Mouse (Mus musculus) thymus, postnatal 4 days (tissue): ENCODE measurements around the gene Adh1.

Experiments
- DNase-seq: peaks from one replicate; pipeline ENCODE4 v3.0.0; 2021

The Adh1 gene

DNA sequence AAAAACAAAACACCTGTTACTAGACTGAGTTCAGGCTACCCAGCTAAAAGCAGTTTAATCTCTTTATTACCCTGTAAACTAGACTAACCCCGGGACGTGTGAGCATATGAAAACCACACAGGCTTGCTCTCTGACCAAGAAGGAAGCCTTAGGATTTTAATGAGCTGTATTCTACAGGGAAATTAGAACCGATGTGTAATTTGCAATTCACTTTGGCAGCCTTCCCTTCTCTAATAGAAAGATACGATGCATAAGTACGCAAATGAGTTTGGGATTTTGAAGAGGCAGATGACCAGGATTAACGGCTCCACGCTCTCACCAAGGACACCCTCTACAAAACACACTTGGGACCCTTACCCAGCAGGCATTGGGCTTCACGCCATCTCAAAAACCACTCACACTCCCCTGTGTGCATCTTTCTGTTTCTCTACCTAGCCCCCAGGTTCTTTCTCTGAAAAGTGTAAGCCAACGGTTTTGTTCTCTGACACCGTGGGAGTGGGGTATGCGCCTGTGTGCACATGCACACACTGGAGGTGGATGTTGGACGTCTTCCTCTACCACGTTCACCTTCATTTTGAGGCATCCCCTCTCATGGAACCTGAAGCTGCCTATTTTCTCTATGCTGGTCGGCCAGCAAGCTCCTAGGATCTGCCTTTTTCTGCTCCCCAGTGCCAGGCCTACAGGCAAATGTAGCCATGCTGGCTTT is 18.6 kb upstream of the Adh1 start:
- DNase-seq, result no peak

DNA sequence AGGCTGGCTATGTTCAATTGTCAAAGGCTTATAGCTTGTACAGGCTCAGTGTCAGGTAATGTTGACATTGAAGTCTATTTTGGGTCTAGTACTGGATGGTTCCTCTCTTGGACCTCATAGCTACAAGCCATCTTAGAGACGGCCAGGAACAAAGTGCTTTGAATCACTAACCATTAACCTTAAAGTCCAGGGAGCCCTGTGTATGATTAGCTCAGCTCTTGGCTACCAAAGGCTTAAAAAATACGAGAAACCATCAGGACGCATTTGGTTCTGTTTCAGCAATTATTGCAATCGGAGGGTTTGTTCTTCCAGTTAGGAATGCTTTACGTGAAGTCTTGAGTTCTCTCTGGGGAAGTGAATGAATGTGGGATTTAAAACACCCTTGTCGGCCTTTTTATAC is 17.9 kb upstream of the Adh1 start:
- no peak for DNase-seq

DNA sequence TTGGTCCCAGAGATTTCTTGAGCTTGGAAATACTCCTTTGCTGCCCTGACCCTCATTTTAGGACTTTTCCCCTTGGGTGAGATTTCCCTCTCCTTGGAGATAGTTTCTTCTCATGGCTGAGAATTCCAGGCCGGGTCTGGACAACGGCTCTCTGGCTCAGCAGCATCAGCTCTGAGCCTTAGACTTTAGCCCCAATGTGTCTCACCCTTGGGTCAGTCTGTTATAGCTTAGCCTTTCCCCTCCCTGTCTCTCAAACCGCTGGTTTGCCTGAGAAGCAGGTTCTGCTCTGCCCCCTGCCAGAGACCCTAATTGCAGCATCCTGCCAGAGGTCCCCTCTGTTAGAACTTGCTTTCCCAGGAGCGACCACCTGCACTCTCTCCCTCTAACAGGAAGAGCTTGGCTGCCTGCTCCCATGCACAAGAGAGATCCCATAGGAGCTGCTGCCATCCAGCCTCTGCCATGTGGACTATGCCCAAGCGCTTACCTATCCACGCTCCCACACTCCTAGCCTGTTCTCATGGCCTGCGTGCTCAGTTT is 16.4 kb upstream of the Adh1 start:
- DNase-seq, result no peak

DNA sequence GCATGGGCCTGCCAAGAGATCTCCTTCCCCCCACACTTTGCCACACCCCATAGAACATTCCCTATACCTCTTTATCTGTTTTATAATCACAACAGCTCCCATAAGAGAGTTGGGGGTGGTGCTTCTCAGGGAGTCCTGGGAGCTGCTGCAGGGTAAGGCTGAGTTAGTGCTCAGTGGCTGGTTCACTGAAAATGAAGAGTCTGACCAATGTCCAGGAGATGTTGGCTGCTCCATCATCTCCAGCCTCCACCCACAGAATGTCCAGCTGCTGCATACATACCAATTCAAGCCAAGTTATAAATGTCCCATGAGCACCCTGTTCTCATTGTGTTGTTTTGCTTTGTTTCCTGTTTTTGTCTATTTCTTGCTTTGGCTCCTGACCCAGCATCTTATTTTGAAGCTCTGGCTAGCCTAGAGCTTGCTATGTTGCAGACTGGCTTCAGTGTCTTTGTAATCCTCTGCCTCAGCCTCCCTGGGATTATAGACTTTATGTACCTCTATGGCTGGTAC is 14.2 kb upstream of the Adh1 start:
- DNase-seq, result no peak

DNA sequence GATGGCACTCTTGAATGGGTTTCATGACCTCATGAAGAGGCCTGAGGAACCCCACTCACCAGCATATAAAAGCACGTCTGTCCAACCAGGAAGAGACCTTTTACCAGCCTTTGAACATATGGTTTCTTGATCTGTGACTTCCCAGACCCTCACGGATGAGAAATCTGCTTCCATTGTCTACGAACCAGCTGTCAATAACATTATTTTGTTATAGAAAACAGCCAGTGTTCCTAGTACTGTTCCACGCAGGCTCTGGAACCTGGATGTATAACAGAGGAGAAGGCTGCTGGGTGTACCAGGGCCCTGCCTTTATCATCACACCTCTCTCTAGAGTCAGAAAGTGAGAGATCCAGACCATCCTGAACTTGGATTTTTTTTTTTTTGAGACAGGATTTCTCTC is 13.6 kb upstream of the Adh1 start:
- no peak for DNase-seq

DNA sequence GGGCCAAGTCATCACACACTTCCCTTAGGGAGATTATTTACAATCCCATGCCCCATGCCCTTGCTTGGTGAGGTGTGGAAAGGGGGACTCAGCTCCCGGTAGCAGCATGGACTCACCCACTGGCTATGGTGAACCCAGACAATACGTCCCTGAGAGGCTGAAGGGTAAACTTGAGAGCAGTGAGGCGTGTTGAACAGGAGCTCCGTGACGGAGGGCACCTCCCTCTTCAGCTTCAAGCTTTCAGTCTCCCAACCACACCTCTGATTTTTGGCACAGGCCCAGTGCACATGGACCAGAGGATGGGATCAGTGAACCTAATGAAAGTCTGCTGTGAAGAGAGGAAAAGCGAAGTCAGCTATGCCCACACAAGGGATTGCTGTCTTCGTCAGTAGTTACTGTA is 12.8 kb upstream of the Adh1 start:
- no peak for DNase-seq

DNA sequence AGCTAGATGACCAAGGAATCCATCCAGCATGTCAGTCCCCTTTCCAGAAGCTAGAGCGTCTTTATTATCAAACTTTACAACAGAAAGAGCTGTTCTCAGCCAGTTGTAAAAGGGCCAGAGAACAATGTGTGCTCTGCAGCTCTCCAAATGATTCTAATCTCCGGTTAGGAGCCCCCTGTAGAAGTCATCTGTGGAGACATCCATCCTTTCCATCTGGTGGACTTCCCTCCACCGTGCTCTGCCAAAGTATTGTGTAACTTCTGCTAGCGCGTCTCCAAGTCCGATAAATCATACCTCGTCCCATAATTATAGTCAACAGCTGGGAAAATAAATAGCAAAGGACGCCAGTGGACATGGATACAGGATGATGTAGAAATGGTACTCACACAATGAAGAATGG is 12.0 kb upstream of the Adh1 start:
- DNase-seq, result no peak

DNA sequence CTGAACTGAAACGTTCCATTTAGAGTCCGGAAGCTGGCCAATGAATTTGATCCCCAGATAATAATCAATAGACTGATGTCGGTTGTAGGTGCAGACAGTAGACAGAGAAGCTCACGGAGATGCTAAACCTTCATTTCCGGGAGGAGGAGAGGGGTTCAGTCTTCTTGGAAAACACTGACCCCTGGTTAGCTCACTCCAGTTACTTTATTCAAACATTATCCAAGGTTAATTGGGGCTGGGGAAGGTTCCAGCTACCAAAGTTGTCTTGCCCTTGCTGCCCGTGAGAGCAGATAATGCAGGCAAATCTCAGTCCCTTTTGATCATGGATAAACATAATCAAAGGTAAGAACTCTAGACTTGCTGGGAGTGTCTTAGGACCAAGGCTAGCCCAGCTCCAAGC is 9.6 kb upstream of the Adh1 start:
- no peak for DNase-seq

DNA sequence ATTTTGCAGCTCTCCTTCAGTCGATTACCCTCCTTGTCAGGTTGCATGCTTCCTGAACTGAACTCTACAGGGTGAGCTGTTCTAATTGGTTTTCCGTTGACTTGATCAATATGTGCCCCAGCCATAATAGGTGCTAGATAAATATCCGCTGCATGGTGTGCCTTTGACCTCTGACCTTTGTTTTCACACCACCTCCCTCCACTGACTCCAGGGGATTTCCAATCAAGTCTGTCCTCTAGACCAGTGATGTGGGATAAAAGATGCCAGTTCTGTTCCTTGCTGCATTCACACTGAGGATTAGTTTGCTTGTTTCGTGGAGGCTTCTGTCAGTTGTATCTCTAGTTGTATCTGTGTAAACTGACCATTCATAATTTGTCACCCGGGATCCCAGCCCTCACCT is 6.6 kb upstream of the Adh1 start:
- DNase-seq, result no peak

DNA sequence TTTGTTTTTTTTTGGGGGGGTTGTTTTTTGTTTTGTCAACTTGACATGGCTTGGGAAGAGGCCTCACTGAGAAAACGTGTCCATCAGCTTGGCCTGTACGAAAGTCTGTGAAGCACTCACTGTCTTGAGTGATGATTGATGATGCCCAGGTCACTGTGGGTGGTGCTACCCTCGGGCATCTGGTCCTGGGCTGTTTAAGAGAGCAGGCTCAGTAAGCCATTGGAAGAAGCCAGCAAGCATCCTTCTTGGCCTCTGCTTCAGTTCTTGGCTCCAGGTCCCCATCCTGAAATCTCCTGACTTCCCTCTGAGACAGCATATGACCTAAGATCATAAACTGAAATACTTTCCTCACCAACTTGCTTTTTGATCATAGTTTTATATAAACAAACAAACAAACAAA is 5.4 kb upstream of the Adh1 start:
- no peak for DNase-seq

DNA sequence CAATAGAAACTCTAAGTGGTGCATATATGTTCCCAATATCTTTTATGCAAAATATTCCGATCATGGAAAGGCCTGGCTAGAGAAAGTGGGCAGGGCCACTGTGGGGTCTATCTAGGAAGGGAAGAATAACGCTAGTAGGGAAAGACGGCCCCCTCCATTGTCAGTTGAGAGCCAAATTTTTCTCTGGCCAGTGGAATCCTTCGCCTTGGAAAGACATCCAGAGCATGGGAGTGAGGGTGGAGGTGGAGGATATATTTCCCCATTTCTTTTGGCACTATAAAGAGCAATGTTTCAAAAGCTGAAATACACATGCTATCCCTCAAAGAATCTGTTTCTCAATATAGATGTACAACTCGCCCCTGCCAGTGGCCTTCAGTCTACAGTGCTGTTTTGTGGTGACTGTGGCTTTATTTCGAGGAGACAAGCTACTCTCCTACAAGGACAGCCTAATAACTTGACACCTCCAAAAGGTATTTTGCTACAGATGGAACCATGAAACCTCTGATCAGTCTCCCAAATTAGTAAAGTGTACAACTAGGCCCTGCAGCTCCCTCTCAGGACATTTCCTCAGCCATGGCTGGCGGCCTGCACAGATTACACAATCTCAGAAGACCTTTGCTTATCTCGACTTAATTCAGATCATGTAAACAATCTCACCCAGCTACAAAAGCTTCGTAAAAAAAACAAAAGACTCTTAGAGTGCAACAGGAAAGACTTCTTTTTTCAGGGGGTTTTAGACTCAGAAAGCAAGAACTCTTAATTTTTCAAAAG is 4.8 kb upstream of the Adh1 start:
- no peak for DNase-seq

DNA sequence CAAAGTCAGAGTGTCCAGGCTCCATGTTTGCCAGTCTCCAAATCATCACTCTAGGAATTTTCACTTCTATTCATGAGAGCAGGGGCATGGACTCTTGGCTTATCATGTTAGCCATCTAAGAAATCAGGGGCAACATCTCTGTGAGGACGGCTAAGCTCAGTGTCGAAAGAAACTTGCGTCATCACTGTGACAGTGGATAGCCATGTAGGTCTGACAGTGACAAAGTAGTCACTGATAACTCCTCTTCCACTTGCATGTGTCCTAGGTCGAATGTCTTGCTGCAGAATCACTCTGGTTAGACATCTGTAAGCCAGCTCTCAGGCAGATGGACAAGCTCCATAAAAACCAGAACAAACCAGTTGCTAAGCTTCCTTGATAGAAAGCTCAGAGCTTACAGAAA is 1.8 kb downstream of the Adh1 start:
- DNase-seq, result no peak

DNA sequence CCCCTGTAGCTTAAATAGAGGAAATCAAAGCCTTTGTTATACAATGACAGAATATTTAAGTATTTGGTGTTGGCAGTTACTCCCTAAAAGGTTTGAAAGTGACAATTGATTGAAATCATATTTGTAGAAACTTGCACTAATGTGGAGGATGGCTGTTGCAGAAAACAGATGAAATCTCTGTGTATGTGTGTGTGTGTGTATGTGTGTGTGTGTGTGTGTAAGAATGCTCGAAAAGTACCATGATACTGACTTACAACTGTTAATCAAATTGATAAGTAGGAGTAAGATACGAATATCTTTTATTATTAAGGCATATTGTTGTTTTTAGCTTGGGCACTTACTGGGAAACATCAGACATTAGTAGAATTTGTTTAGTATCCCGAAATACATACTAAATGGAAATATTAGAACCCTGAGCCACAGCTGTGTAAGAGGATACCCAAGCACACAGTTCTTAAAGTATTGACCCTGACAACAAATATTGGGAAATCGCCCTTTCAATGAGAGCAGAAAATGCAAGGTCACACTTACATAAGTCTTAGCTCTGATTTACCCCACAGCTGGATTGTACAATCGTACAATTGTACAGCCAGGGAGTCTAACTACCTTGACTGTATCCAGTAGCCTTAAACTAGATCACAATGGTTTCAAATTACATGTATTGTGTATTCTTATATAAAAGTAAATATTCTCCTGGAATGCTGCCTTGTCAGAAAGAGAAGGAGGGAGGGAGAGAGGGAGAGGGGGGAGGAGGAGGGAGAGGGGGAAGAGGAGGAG is 2.6 kb downstream of the Adh1 start:
- DNase-seq, result no peak

DNA sequence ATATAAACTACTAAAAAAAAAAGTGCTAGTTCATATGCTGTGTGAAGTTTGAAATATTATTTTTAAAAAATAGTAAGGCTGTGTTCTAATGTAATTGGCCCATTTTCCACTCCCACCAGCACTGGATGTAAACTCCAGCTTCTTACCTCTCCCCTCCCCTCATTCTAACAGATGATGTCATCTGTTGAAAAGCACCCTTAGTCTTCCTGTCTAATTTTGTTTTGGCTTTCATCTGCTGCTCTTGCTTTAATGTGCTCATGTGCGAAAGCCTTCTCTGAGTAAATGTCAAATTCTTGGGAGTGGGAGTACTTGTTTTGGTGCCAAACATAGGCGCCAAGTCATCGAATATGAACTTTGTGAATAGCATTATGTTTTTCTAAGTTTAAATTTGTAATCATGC is 3.9 kb downstream of the Adh1 start:
- DNase-seq, result no peak

DNA sequence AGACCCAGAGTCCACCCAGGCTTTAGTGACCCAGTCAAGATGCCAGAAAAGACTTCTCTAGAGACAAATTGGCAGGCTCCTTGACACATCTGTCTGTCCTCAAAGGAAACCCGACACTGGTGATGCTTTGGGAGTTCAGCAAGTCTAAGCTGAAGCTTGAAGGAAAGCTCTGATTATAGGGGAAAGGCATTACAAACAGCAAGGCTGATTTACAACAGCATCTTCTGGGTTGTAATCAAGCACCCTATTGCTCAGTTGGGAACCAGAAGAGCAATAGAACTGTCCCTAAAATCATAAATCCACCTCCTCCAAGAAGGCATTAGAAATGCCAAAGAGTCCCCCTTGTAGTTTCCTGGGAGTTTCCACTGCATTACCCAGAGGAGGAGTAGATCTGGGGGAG is 9.7 kb downstream of the Adh1 start:
- no peak for DNase-seq

DNA sequence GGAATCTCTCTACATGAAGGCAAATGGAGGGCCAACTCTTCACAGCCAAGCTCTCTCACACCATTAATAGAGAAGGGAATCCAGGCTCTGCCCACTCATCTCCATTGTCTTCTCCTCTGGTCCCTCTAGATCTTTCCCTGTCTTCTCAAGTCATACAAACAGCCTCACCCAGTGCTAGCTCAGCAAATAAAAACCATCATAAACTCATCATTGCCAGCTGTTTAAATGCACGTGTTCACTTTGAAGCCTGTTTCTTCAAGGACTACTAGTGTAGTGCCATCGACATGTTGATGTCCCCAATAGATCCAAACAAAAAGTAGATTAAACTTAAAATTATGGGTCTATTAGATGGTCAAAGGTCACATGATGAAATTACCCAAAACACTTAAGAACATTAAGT is 10.5 kb downstream of the Adh1 start:
- no peak for DNase-seq

DNA sequence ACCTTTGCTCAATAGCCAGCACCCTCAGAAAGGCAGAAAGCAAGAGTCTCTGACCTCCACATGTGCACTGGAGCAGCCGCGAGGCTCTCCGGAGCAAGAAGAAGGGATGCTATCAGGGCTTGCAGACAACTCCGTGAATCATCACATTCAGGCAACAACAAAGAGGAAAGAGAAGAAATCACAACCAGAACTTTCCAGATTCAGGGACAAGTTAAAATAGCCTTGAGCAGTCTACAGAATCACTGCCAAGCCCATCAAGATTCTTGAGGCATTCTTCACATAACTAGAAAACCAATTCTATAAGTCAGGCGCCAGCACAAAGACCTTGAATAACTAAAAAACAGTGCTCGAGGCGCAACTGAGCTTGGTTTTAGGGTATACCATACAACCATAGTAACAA is 12.3 kb downstream of the Adh1 start:
- DNase-seq, result no peak

DNA sequence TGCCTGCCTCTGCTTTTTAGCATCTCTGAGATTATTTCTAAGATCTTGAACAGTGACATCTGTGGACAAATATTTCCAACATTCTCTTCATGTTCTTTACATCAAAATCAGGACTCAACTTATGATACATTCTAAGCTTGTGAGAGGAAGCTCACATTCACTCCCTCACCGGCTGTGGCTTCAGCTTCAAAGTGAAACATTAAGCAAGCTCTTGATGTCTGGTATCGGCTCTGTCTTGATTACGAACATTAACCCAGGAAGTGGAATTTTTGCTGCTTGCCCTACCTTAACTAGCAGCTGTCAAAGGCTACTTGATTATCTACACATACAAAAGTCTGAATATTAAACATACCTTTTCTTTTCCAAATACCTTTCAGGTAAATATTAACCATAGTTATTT is 14.3 kb downstream of the Adh1 start:
- DNase-seq, result no peak

DNA sequence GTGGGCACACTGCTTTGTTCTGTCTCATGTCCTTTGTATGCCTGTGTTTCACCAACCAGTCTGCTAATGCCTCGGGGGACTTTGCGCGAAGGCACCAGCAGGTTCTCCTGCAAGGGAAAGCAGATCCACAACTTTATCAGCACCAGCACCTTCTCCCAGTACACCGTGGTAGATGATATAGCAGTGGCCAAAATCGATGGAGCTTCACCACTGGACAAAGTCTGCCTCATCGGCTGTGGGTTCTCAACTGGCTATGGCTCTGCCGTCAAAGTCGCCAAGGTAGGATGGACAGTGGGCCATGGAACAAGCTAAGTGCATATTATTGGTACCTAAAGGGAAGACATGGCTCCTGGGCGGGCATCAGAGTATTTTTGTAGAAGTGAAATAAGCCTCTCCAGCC is 21.8 kb downstream of the Adh1 start:
- no peak for DNase-seq

DNA sequence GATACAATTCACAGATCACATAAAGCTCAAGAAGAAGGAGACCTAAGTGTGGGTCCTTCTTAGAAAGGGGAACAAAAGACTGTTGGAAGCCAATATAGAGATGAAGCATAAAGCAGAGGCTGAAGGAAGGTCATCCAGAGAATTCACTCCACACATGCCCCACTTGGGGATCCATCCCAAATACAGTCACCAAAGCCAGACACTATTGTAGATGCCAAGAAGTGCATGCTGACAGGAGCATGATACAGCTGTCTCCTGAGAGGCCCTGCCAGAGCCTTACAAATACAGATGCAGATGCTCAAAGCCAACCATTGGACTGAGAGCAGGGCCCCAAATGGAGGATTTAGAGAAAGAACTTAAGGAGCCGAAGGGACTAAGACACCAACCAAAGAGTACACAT is 23.0 kb downstream of the Adh1 start:
- no peak for DNase-seq

DNA sequence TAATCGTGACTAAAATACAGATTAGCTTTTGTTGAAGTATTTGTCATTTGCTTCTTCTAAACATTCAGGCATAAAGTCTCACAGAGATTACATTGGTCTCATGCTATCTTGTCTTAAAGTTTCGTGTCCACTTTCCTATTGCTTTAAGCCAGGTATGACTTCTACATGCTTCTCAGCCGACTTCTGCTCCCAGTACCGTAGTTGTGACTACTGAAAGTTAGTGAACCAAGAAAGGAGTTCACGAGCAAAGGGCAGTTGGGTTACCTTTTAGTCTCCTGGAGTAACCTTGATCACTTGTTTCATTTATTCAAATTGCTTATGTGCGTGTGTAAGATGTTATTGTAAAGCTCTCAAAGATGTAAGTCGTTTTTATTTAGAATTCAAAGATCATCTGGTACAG is 25.2 kb downstream of the Adh1 start:
- DNase-seq, result no peak

DNA sequence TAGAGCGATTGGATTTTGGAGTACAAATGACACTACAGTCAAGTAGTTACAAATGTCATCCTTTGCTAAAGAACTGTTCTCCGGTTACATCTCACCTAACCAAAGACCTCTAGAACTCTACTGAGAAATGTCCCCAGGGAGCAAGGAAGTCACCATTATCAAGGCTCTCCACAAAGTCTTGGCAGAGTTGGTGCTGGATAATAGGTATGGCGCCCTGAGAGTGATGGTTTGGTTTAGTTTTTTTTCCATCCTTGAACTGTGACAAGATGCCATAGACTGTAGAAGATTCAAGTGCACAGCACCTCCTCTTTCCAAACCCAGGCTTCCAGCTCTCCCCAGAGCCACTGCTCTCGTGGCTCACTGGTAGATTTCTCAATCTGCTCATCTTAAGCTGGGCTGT is 26.9 kb downstream of the Adh1 start:
- no peak for DNase-seq

DNA sequence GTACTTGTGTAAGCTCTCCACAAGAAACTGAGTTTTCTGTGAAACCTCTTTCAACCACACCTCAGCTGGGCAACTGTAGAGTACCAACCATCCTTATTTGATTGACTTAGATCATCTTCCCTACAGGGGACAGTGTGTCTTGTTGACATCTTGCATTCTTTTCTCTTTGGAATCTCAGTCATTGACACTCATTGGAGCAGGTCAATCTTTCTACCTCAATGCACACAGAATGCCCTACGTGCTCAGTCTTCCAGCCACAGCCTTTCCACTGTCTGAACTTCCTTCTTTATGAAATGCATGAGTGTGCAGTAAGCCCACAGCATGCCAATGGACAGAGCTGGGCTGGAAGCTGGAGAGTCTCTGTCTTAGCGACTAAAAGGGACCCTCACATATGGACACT is 29.9 kb downstream of the Adh1 start:
- DNase-seq, result no peak
